Mouse (Mus musculus) heart, embryonic 15.5 days (tissue): ENCODE measurements around the gene Icosl. TPM values are rescaled to one million over a fixed set of nuclear protein-coding genes. Genes with fewer than 3 reads are reported as not detected.
A peak's percentile ranks its signal among the peaks of the same experiment; 100 is the strongest.
"Not testable (repeated sequence)": the region's sequence is repeated elsewhere in the genome, so short reads cannot be mapped to it uniquely, and the experiment has no call there.

ENCODE experiments used
- ATAC-seq: fragments of 200-750 bp; cut with Nextera tagmentation; replicated peaks from 2 replicates; pipeline ENCODE4 v1.8.0; 2017; ENCODE audit warnings: low read depth, moderate TSS enrichment; ENCODE audit not compliant: insufficient number of reproducible peaks, insufficient read depth, low FRiP score
- H3K27ac ChIP-seq: fragments of 300-500 bp; sonication (generic); 2 replicates; pipeline ENCODE4 v1.5.1; 2015; ENCODE audit warnings: mild to moderate bottlenecking, inconsistent platforms
- H3K27me3 ChIP-seq: fragments of 300-500 bp; sonication (generic); 2 replicates; pipeline ENCODE4 v1.6.1; 2015; ENCODE audit warnings: inconsistent platforms
- H3K36me3 ChIP-seq: fragments of 300-500 bp; sonication (generic); 2 replicates; pipeline ENCODE4 v1.6.1; 2015; ENCODE audit warnings: mild to moderate bottlenecking, inconsistent platforms
- H3K4me1 ChIP-seq: fragments of 300-500 bp; sonication (generic); replicated peaks from 2 replicates; pipeline ENCODE4 v1.6.1; 2015; ENCODE audit warnings: inconsistent platforms
- H3K4me2 ChIP-seq: fragments of 300-500 bp; sonication (generic); 2 replicates; pipeline ENCODE4 v1.6.1; 2015; ENCODE audit warnings: inconsistent platforms, mild to moderate bottlenecking, moderate library complexity
- H3K4me3 ChIP-seq: fragments of 300-500 bp; sonication (generic); 2 replicates; pipeline ENCODE4 v1.5.1; 2015; ENCODE audit warnings: mild to moderate bottlenecking, inconsistent platforms
- H3K9ac ChIP-seq: fragments of 300-500 bp; sonication (generic); 2 replicates; pipeline ENCODE4 v1.6.1; 2015; ENCODE audit warnings: mild to moderate bottlenecking, inconsistent platforms
- H3K9me3 ChIP-seq: fragments of 300-500 bp; sonication (generic); replicated peaks from 2 replicates; pipeline ENCODE4 v1.6.1; 2016; ENCODE audit warnings: inconsistent platforms
- WGBS: fragments of 180-500 bp; shearing (Covaris S2); methylation state at CpG from one replicate; pipeline ENCODE4 v1.1.7; 2015; ENCODE audit warnings: mixed read lengths; 5-methylcytosine and 5-hydroxymethylcytosine counted together
- polyA plus RNA-seq: library from polyadenylated mRNA; unstranded; fragments of >200 nt; fragmentation: Nextera tagmentation; extraction: Ambion mirVana; gene quantifications from 2 replicates; pipeline ENCODE4 v1.2.1, GENCODE M21; 2015

Icosl gene
- polyA plus RNA-seq, 1 experiment from 2014 or later = 1.5 TPM

- Histone ChIP-seq H3K36me3 (no peaks in the 10 kb centered on the region), H3K4me1 (no peaks in the 10 kb centered on the region; the same call in none of the 2 replicates), H3K9ac (no peak overlapping the region), H3K4me2 (no peak overlapping the region), H3K27ac (no peak overlapping the region), H3K27me3 (0 out of 2 replicates have a peak, but pooled peaks cover 5% of the 10 kb centered on the region), H3K4me3 (no peak overlapping the region), H3K9me3 (no peaks in the 10 kb centered on the region)
- WGBS = 88% methylated on average over 13 of the region's 13 CpGs
- ATAC-seq = no peak
Measured at GRCm38 (mm10) chr10:78092725-78093029, 23.6 kb downstream of the Icosl start.

GRCm38 (mm10) chr10:78095221-78095620, 26.1 kb downstream of the Icosl start:
- ATAC-seq = no peak
- no peak overlapping the region for H3K4me2 ChIP-seq
- H3K27me3 ChIP-seq = 0 out of 2 replicates have a peak, but pooled peaks cover 5% of the 10 kb centered on the region
- H3K36me3 ChIP-seq = no peaks in the 10 kb centered on the region
- H3K9me3 ChIP-seq = no peaks in the 10 kb centered on the region
- no peak overlapping the region for H3K9ac ChIP-seq
- no peaks in the 10 kb centered on the region; the same call in none of the 2 replicates for H3K4me1 ChIP-seq
- no peak overlapping the region for H3K27ac ChIP-seq
- no peak overlapping the region for H3K4me3 ChIP-seq

GRCm38 (mm10) chr10:78095954-78096931, 27.1 kb downstream of the Icosl start:
- Histone ChIP-seq H3K27me3 (0 out of 2 replicates have a peak, but pooled peaks cover under 1% of the 10 kb centered on the region), H3K36me3 (no peaks in the 10 kb centered on the region), H3K27ac (no peak overlapping the region), H3K9me3 (no peaks in the 10 kb centered on the region), H3K4me1 (peaks cover 5% of the 10 kb centered on the region), H3K4me3 (no peak overlapping the region), H3K9ac (no peak overlapping the region), H3K4me2 (no peak overlapping the region)
- 74% methylated on average over 5 of the region's 5 CpGs for WGBS
- no peak for ATAC-seq

- ATAC-seq, H3K9me3 ChIP-seq, H3K4me1 ChIP-seq, H3K4me2 ChIP-seq, H3K27ac ChIP-seq, H3K9ac ChIP-seq, H3K27me3 ChIP-seq, H3K36me3 ChIP-seq, H3K4me3 ChIP-seq: not testable (repeated sequence)
Measured at GRCm38 (mm10) chr10:78099860-78100259, 30.8 kb downstream of the Icosl start.

GRCm38 (mm10) chr10:78100989-78101780, 32.1 kb downstream of the Icosl start:
- peak overlapping the region; percentile 24 for H3K4me3 ChIP-seq
- H3K9ac ChIP-seq = no peak overlapping the region
- H3K27me3 ChIP-seq = no peaks in the 10 kb centered on the region
- 12% methylated on average over 16 of the region's 16 CpGs for WGBS
- no peaks in the 10 kb centered on the region for H3K9me3 ChIP-seq
- H3K4me1 ChIP-seq = peaks cover 9% of the 10 kb centered on the region
- no peak overlapping the region for H3K27ac ChIP-seq
- H3K4me2 ChIP-seq = peak overlapping the region; percentile 55
- no peaks in the 10 kb centered on the region for H3K36me3 ChIP-seq
- ATAC-seq = no peak

- H3K4me2 ChIP-seq = no peak overlapping the region
- WGBS = 61% methylated on average over 11 of the region's 11 CpGs
- no peak for ATAC-seq
- H3K27me3 ChIP-seq = no peaks in the 10 kb centered on the region
- H3K4me3 ChIP-seq = no peak overlapping the region
- H3K9me3 ChIP-seq = no peaks in the 10 kb centered on the region
- H3K36me3 ChIP-seq = no peaks in the 10 kb centered on the region
- H3K27ac ChIP-seq = no peak overlapping the region
- H3K4me1 ChIP-seq = peaks cover 9% of the 10 kb centered on the region
- H3K9ac ChIP-seq = no peak overlapping the region
Measured at GRCm38 (mm10) chr10:78104555-78105490, 35.7 kb downstream of the Icosl start.

- Histone ChIP-seq H3K4me2 (no peak overlapping the region), H3K4me1 (peaks cover 9% of the 10 kb centered on the region), H3K36me3 (no peaks in the 10 kb centered on the region), H3K9ac (no peak overlapping the region), H3K27me3 (no peaks in the 10 kb centered on the region), H3K27ac (no peak overlapping the region), H3K4me3 (no peak overlapping the region), H3K9me3 (no peaks in the 10 kb centered on the region)
- 68% methylated on average over 12 of the region's 12 CpGs for WGBS
- no peak for ATAC-seq
Measured at GRCm38 (mm10) chr10:78105548-78105947, 36.4 kb downstream of the Icosl start.

- Histone ChIP-seq H3K27ac (no peak overlapping the region), H3K4me3 (no peak overlapping the region), H3K9ac (no peak overlapping the region), H3K27me3 (no peaks in the 10 kb centered on the region), H3K36me3 (no peaks in the 10 kb centered on the region), H3K4me1 (no peaks in the 10 kb centered on the region), H3K4me2 (no peak overlapping the region), H3K9me3 (no peaks in the 10 kb centered on the region)
- WGBS = 82% methylated on average over 4 of the region's 4 CpGs
- no peak for ATAC-seq
Measured at GRCm38 (mm10) chr10:78114521-78115092, 45.5 kb downstream of the Icosl start.

- H3K36me3 ChIP-seq = no peaks in the 10 kb centered on the region
- no peak overlapping the region for H3K4me3 ChIP-seq
- no peak for ATAC-seq
- H3K27ac ChIP-seq = no peak overlapping the region
- H3K4me2 ChIP-seq = no peak overlapping the region
- H3K4me1 ChIP-seq = no peaks in the 10 kb centered on the region
- 64% methylated on average over 2 of the region's 2 CpGs for WGBS
- H3K9me3 ChIP-seq = no peaks in the 10 kb centered on the region
- H3K27me3 ChIP-seq = no peaks in the 10 kb centered on the region
- no peak overlapping the region for H3K9ac ChIP-seq
Measured at GRCm38 (mm10) chr10:78115153-78115552, 46.1 kb downstream of the Icosl start.

- Histone ChIP-seq H3K27ac (no peak overlapping the region), H3K36me3 (no peaks in the 10 kb centered on the region), H3K9ac (no peak overlapping the region), H3K9me3 (no peaks in the 10 kb centered on the region), H3K4me1 (peaks cover 5% of the 10 kb centered on the region; the same call in 1 of the 2 replicates), H3K4me2 (no peak overlapping the region), H3K4me3 (no peak overlapping the region), H3K27me3 (no peaks in the 10 kb centered on the region)
- no peak for ATAC-seq
- 87% methylated on average over 4 of the region's 4 CpGs for WGBS
Measured at GRCm38 (mm10) chr10:78119422-78119821, 50.3 kb downstream of the Icosl start.
